Comparison of ENCODE assay signal across 26 mouse cellular contexts in the genomic region with DNA sequence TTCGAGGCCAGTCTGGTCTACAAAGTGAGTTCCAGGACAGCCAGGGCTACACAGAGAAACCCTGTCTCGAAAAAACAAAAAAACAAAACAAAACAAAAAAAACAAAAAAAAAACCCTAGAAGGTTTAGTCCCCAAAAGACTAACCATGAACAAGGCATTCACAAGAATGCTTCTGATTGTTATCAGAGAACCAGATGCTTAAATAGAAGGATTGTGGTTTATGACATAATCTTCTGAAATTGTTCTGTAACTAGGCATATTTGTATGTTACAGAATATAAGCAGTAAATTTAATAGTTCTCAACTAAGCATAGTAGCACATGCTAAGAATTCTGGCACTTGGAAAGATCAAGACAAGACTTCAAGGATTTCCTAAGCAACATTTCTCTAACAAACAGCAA.
"Had no signal": no experiment of that assay in that cellular context is flagged by ENCODE, and none has a peak within 500 bp of the region (broad histone marks: within the 10 kb centered on the region; RNA-seq: fewer than 3 reads in every experiment).

No protein-coding gene starts in this region.

- DNase-seq: gastrocnemius, adult 2 months; gastrocnemius, postnatal 10 days; gastrocnemius, postnatal 25 days; heart, adult 18-20 months; heart, postnatal 10 days; heart, postnatal 4 days; kidney, adult 18-20 months; kidney, adult 8-10 months; kidney, postnatal 10 days; kidney, postnatal 25 days; layer of hippocampus, adult 9-11 months; layer of hippocampus, postnatal 36 days; left cerebral cortex, postnatal 4 days had no signal

- ATAC-seq: hindbrain, embryonic 16.5 days; inflammation-experienced regulatory T-cells, adult 6 months; intestine, embryonic 15.5 days; intestine, postnatal 0 days; liver, embryonic 12.5 days had no signal

- H3K4me1 ChIP-seq: heart, embryonic 10.5 days; heart, embryonic 12.5 days; hindbrain, embryonic 10.5 days; hindbrain, embryonic 12.5 days; intestine, embryonic 15.5 days; limb, embryonic 13.5 days; limb, embryonic 15.5 days; liver, embryonic 12.5 days had no signal

- H3K4me3 ChIP-seq: gastrocnemius, adult 2 months; heart, embryonic 10.5 days; heart, embryonic 12.5 days; hindbrain, embryonic 10.5 days; hindbrain, embryonic 12.5 days; intestine, embryonic 15.5 days; limb, embryonic 13.5 days; limb, embryonic 15.5 days; liver, embryonic 12.5 days had no signal

- H3K9ac ChIP-seq: heart, embryonic 12.5 days; hindbrain, embryonic 12.5 days; hindbrain, embryonic 14.5 days; intestine, embryonic 15.5 days; limb, embryonic 13.5 days; limb, embryonic 15.5 days; liver, embryonic 12.5 days; liver, embryonic 14.5 days had no signal

- H3K27ac ChIP-seq: gastrocnemius, adult 2 months; heart, embryonic 10.5 days; hindbrain, embryonic 10.5 days; hindbrain, embryonic 12.5 days; hindbrain, embryonic 14.5 days; intestine, embryonic 15.5 days; limb, embryonic 13.5 days; limb, embryonic 15.5 days; liver, embryonic 12.5 days; liver, embryonic 14.5 days had no signal

- H3K4me2 ChIP-seq: heart, embryonic 12.5 days; hindbrain, embryonic 12.5 days; hindbrain, embryonic 14.5 days; intestine, embryonic 15.5 days; limb, embryonic 13.5 days; limb, embryonic 15.5 days; liver, embryonic 12.5 days had no signal

- H3K27me3 ChIP-seq: heart, embryonic 12.5 days; hindbrain, embryonic 12.5 days; intestine, embryonic 15.5 days; limb, embryonic 13.5 days; limb, embryonic 15.5 days; liver, embryonic 12.5 days had no signal

- H3K9me3 ChIP-seq: heart, embryonic 10.5 days; heart, embryonic 12.5 days; hindbrain, embryonic 10.5 days; hindbrain, embryonic 12.5 days; intestine, embryonic 15.5 days; limb, embryonic 13.5 days; limb, embryonic 15.5 days; liver, embryonic 12.5 days had no signal
